Mouse (Mus musculus) brain, embryonic 14.5 days (tissue): ENCODE data around the gene Ptgfrn.

Experiments
- CTCF ChIP-seq: fragments of 200-500 bp; IDR thresholded peaks from 2 replicates; pipeline ENCODE4 v1.5.1; 2012; ENCODE audit warnings: inconsistent platforms, mild to moderate bottlenecking, moderate library complexity, borderline replicate concordance; ENCODE audit not compliant: insufficient read depth, insufficient read length; ENCODE audit errors: extremely low read depth
- POLR2A ChIP-seq: fragments of 200-500 bp; IDR thresholded peaks from 2 replicates; pipeline ENCODE4 v1.6.1; 2012; ENCODE audit warnings: mild to moderate bottlenecking, inconsistent platforms, borderline replicate concordance; ENCODE audit not compliant: poor library complexity, insufficient read depth, insufficient read length, severe bottlenecking; ENCODE audit errors: extremely low read depth

DNA sequence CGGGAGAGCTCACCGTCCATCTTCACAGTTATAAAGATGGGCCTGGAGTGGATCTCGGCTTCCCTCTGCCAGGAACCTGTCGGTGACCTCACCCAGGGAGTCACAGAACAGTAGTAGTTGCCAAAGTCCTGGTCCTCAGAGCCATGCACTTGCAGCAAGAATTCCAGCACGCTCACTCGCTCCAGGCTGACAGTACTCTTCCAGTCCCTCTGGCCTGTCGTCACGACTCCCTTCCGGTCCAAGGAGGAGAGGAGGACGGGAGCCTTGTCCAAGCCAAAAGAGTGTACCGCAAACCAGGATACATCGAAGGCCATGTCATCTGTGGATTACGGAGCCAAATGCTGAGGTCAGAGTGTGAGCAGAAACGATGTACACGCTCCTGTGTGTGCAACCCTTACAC is 64.6 kb downstream of the Ptgfrn start:
- no peak for TF ChIP-seq CTCF
- no peak for TF ChIP-seq POLR2A
